Mouse (Mus musculus) neural tube, embryonic 13.5 days (tissue): ENCODE measurements around the gene F930015N05Rik. TPM values are rescaled to one million over a fixed set of nuclear protein-coding genes. Genes with fewer than 3 reads are reported as not detected.

Source experiments
- ATAC-seq: fragments of 200-750 bp; cut with Nextera tagmentation; 2 replicates; pipeline ENCODE4 v1.8.0; 2017; ENCODE audit warnings: low read depth, mild to moderate bottlenecking, moderate TSS enrichment, moderate library complexity
- H3K27ac ChIP-seq: fragments of 300-500 bp; sonication (generic); replicated peaks from 2 replicates; pipeline ENCODE4 v1.5.1; 2015; ENCODE audit warnings: moderate library complexity, mild to moderate bottlenecking, inconsistent platforms
- H3K27me3 ChIP-seq: fragments of 300-500 bp; sonication (generic); 2 replicates; pipeline ENCODE4 v1.6.1; 2015; ENCODE audit warnings: mild to moderate bottlenecking, inconsistent platforms
- H3K36me3 ChIP-seq: fragments of 300-500 bp; sonication (generic); 2 replicates; pipeline ENCODE4 v1.6.1; 2015; ENCODE audit warnings: mild to moderate bottlenecking, inconsistent platforms
- H3K4me1 ChIP-seq: fragments of 300-500 bp; sonication (generic); replicated peaks from 2 replicates; pipeline ENCODE4 v1.6.1; 2015; ENCODE audit warnings: inconsistent platforms
- H3K4me2 ChIP-seq: fragments of 300-500 bp; sonication (generic); 2 replicates; pipeline ENCODE4 v1.6.1; 2015; ENCODE audit warnings: inconsistent platforms, mild to moderate bottlenecking, moderate library complexity
- H3K4me3 ChIP-seq: fragments of 300-500 bp; sonication (generic); 2 replicates; pipeline ENCODE4 v1.5.1; 2015; ENCODE audit warnings: mild to moderate bottlenecking, inconsistent platforms
- H3K9ac ChIP-seq: fragments of 300-500 bp; sonication (generic); 2 replicates; pipeline ENCODE4 v1.6.1; 2015; ENCODE audit warnings: moderate library complexity, mild to moderate bottlenecking, inconsistent platforms
- H3K9me3 ChIP-seq: fragments of 300-500 bp; sonication (generic); 2 replicates; pipeline ENCODE4 v1.6.1; 2016; ENCODE audit warnings: inconsistent platforms
- WGBS: fragments of 180-500 bp; shearing (Covaris S2); methylation state at CpG from one replicate; pipeline ENCODE4 v1.1.7; 2015; 5-methylcytosine and 5-hydroxymethylcytosine counted together
- polyA plus RNA-seq: library from polyadenylated mRNA; unstranded; fragments of >200 nt; fragmentation: Nextera tagmentation; extraction: Ambion mirVana; gene quantifications from 2 replicates; pipeline ENCODE4 v1.2.1, GENCODE M21; 2015

F930015N05Rik gene
- polyA plus RNA-seq, 1 experiment from 2014 or later: 1.5 TPM

DNA sequence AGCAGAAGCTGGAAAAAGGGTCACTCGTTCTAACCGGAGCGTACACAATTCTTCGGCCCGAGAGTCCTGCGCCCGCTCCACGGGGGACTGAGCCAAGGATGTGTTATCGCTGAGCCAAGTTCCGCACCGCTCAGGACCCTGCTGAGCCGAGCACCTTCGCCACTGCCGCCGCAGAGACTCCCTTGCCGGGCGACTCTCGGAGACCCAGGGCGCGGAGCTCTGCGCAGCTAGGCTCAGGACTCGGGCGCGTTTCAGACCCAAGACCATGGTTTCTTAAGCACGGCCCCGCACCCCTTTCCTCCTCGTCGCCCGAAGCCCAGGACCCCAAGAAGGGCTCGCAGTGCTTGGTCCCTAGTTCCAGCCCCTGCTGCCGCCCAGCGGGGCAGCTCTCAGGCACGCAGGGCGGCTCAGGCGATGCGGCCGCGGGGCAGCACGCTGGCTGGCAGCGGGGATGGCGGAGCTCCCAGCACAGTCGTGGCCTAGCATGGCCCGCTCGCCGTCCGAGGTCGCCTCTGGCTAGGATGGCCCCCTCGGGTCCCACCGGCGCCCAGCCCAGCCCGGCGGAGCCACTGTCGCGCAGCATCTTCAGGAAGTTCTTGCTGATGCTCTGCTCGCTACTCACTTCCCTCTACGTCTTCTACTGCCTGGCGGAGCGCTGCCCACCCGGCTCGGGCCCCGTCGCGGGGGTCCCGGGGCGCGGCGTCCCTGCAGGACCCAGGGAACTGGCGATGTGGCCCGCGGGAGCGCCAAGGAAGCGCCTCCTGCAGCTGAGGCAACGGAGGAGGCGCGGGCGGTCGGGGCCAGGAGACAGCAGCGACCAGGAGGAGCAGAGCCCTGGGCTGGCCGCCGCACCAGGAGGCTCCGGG is 674 bp downstream of the F930015N05Rik start:
- Histone ChIP-seq H3K4me1 (peaks cover 25% of the 10 kb centered on the region), H3K9ac (peak overlapping the region; percentile 77)
- WGBS: under 1% methylated on average over 80 of the region's 81 CpGs

DNA sequence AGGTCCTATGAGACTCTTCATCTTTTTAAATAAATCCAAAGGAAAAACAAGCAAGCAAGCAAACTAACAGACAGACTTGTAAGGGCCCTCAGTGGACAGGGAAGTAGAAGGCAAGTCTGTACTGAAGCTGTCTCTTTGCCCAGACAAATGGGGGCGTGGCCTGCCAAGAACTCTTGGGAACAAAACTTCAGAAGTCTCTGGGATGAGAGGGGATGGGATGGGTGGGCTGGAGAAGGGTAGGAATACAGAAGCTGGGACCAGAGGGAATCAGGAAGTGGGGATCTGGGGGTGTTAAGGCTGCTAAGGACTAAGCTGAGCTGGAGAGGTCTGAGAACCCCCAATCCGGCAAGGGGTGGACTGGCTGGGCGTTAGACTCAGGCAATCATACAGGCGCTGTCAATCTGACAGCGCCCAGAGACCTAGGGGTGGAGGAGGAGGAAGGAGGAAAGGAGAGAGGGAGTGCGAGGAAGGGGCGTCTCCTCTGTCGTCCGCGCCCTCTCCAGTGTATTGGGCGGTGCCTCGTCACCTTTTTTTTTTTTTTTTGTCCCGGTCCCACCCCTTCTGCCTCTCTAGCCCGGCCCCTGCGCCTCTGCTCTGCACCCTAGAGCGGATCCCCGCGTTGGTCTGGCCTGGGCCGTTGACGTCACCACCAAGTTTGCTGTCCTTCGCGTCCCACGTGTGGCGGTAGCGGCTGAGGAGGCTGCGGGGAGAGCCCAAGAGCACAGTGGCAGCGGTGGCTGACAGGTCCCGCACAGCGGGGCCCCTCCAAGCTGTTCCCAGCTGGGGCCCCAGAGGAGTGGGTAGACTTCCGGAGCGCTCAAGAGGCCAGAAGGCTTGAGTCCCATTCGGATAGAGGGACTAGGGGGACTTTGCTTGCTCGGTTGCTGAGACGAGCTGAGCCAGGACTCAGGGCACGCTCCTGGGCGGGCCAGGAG is 1.6 kb downstream of the F930015N05Rik start, which contains the start of gene Hs3st3a1:
Gene Hs3st3a1 (plus strand): TSS at position 722 of the 935 bp plus-strand sequence.
- peaks cover 25% of the 10 kb centered on the region for H3K4me1 ChIP-seq
- H3K9ac ChIP-seq: peak within 1 kb of the TSS; percentile 77
- H3K27ac ChIP-seq: peak within 1 kb of the TSS; percentile 59
- peak within 1 kb of the TSS; percentile 92 for H3K4me2 ChIP-seq
- WGBS: under 1% methylated on average over 36 of the region's 36 CpGs
- peak within 1 kb of the TSS; percentile 60 for H3K4me3 ChIP-seq
- no peaks in the 10 kb centered on the region for H3K36me3 ChIP-seq
- H3K9me3 ChIP-seq: no peaks in the 10 kb centered on the region
- peak; percentile 91 for ATAC-seq
- H3K27me3 ChIP-seq: peaks cover 22% of the 10 kb centered on the region

More for the DNA sequence above, 674 bp downstream of the F930015N05Rik start:
- H3K4me3 ChIP-seq: peak overlapping the region; percentile 60
- H3K4me2 ChIP-seq: peak overlapping the region; percentile 92
- peak; percentile 82 for ATAC-seq
- no peaks in the 10 kb centered on the region for H3K9me3 ChIP-seq
- H3K27me3 ChIP-seq: peaks cover 28% of the 10 kb centered on the region
- H3K36me3 ChIP-seq: no peaks in the 10 kb centered on the region
- H3K27ac ChIP-seq: peak overlapping the region; percentile 59

DNA sequence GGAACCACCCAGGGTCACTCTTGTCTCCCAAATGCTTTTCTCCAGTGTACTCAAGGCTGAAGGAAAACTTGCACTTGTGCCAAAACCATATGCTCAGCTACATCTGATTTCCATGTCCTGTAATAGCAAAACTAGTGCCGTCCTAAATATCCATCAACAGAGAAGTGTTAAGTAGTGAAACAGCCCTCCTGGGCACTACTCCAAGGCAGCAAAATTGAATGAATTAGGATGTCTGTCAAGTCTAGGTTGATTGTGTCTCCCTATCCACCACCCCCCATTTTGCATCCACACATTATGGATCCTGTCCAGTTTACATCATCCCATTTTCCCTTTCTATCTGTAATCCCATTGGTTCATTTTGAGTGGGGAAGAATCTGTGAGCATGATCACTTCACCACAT is 17.5 kb downstream of the F930015N05Rik start:
- H3K4me2 ChIP-seq: no peak overlapping the region
- H3K9me3 ChIP-seq: 0 out of 2 replicates have a peak, but pooled peaks cover 5% of the 10 kb centered on the region
- ATAC-seq: no peak
- no peaks in the 10 kb centered on the region for H3K4me1 ChIP-seq
- no peak overlapping the region for H3K27ac ChIP-seq
- H3K9ac ChIP-seq: no peak overlapping the region
- 55% methylated on average over 1 of the region's 1 CpGs for WGBS
- no peaks in the 10 kb centered on the region for H3K27me3 ChIP-seq
- H3K4me3 ChIP-seq: no peak overlapping the region
- H3K36me3 ChIP-seq: no peaks in the 10 kb centered on the region

DNA sequence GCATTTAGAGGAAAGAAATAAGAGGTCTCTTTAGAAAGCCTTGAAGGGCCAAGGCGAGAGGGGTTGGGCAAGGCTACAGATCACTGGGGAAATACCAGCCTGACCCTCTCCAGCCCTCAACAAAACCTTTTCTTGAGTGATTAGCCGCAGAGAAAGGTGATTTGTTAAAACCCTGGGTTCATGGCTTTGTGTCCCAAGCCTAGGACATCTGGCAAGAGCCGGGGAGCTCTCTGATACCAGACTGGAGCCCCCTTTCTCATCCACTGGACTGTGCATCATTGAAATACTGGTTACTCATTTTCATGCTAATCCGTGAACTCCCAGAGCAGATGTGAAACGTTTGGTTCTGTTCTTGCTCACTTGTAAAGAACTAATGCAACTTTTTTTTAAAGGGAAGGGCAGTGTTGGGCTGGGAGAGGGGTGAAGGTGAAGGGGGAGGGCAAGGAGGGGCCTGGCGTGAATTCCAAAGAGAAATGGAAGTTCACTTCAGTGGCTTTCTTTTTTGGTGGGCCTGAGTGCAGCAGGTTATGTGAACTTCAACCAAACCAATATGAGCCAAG is 35.8 kb downstream of the F930015N05Rik start:
- H3K4me3 ChIP-seq: no peak overlapping the region
- no peak overlapping the region for H3K4me2 ChIP-seq
- no peak overlapping the region for H3K27ac ChIP-seq
- H3K4me1 ChIP-seq: peaks cover 25% of the 10 kb centered on the region
- no peaks in the 10 kb centered on the region for H3K9me3 ChIP-seq
- H3K9ac ChIP-seq: no peak overlapping the region
- H3K27me3 ChIP-seq: no peaks in the 10 kb centered on the region
- ATAC-seq: no peak
- WGBS: 19% methylated on average over 6 of the region's 6 CpGs
- H3K36me3 ChIP-seq: no peaks in the 10 kb centered on the region

DNA sequence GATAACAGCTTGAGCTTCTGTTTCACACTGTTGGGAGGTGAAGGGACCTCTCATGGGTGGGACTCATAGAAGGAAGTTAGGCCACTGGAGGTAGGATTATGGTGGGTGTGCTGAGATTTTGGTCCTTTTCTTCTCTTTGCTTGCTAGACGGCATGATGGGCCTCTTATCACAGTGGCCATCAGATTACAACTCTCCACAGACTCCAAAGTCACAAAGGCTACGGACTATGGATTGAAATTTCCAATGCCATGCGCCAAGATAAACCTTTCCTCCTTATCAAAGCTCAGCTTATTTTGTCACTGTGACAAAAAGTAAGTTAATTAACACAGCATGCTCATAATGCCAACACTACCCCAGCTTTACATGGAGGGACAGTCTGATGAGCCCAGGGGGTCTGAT is 38.8 kb downstream of the F930015N05Rik start:
- Histone ChIP-seq H3K4me3 (no peak overlapping the region), H3K9ac (no peak overlapping the region), H3K27ac (no peak overlapping the region), H3K27me3 (no peaks in the 10 kb centered on the region), H3K36me3 (no peaks in the 10 kb centered on the region), H3K4me1 (peaks cover 28% of the 10 kb centered on the region), H3K4me2 (no peak overlapping the region), H3K9me3 (no peaks in the 10 kb centered on the region)
- ATAC-seq: no peak
- 85% methylated on average over 3 of the region's 3 CpGs for WGBS

DNA sequence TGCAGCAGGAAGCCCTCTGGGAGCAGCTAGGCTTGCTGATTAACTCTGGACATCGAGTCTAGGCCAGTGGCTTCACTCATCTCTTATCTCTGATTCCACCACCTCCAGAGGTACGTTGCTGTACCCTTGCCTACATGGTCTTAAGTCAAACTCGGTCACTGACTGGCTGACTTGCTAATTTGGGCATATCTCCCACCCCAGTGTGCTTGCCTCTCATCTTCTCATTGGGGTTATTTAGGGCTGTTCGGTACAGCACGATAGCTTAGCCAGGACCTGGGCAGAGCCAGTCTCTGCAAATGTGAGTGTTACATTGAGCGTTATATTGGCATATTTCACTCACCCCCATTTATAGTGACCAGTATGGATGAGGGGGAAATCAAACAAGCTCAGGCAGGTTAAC is 39.5 kb downstream of the F930015N05Rik start:
- peak overlapping the region; percentile 48 for H3K4me2 ChIP-seq
- 60% methylated on average over 6 of the region's 6 CpGs for WGBS
- no peaks in the 10 kb centered on the region for H3K9me3 ChIP-seq
- H3K9ac ChIP-seq: 0 out of 2 replicates have a peak overlapping the region, but pooled peaks have one; percentile 42
- peak overlapping the region; percentile 76 for H3K27ac ChIP-seq
- no peak overlapping the region for H3K4me3 ChIP-seq
- no peaks in the 10 kb centered on the region for H3K27me3 ChIP-seq
- ATAC-seq: peak; percentile 60; the same call in 1 of the 2 replicates
- peaks cover 28% of the 10 kb centered on the region for H3K4me1 ChIP-seq
- H3K36me3 ChIP-seq: no peaks in the 10 kb centered on the region

DNA sequence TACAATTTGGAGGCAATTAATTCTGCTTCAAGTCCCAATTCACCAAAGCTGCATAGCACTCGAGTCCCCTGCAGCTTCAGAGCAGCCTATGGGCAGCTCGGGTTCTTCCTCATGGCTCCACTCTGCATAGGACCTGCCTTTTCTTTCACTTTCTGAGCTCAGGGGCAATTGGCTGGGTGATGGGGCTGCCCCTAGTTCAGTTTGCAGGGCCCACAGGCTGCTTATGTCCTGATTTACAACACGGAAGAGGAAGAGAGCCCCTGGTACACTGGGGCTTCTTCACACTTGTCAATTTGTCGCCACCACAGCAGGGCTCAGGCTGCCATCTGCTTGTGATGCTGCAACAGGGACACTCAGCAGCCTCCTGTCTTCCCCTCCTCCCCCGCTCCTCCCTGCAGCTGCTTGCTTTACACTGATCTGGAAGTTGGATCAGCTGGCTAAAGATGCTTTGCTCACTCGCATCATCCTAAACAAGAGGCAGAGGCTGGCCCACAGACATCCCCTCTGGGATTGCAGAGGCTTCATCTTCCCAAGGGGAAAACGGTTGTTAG is 40.0 kb downstream of the F930015N05Rik start:
- peak overlapping the region; percentile 76 for H3K27ac ChIP-seq
- H3K4me2 ChIP-seq: peak overlapping the region; percentile 48
- no peaks in the 10 kb centered on the region for H3K9me3 ChIP-seq
- peaks cover 28% of the 10 kb centered on the region for H3K4me1 ChIP-seq
- peak overlapping the region; percentile 19 for H3K4me3 ChIP-seq
- no peaks in the 10 kb centered on the region for H3K36me3 ChIP-seq
- ATAC-seq: peak; percentile 92
- H3K27me3 ChIP-seq: no peaks in the 10 kb centered on the region
- 1% methylated on average over 7 of the region's 7 CpGs for WGBS
- peak overlapping the region; percentile 42; the same call in 1 of the 2 replicates for H3K9ac ChIP-seq

DNA sequence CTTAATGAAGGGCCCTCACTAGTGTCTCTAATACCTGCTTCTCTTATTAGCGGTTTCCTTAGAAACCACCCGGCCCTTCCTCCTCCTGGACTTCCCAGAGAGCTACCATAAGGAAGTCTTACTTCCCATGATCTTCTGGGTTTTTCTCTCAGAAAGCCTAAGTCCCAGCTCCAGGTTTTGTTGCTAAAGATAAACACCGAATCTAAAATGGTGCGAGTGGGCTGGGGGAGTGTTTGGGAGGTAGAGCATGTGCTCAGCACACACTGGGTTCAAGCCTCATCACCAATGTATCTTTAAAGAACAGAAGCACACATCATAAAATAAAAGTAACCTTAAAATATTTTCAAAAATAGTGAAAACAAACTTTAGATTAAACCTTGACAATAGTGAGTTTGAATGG is 50.1 kb downstream of the F930015N05Rik start:
- ATAC-seq: no peak
- 93% methylated on average over 4 of the region's 4 CpGs for WGBS
- no peak overlapping the region for H3K4me2 ChIP-seq

More for the DNA sequence above, 50.1 kb downstream of the F930015N05Rik start:
- no peaks in the 10 kb centered on the region for H3K27me3 ChIP-seq
- no peaks in the 10 kb centered on the region for H3K4me1 ChIP-seq
- no peaks in the 10 kb centered on the region for H3K36me3 ChIP-seq
- no peak overlapping the region for H3K9ac ChIP-seq
- H3K27ac ChIP-seq: no peak overlapping the region
- H3K4me3 ChIP-seq: no peak overlapping the region
- H3K9me3 ChIP-seq: no peaks in the 10 kb centered on the region

Other genes starting within 250 kb of the F930015N05Rik start
- gene Hs3st3a1, start 1.3 kb downstream of the F930015N05Rik start, polyA plus RNA-seq: 0.98 and 1.5 TPM in 2 replicates